Mouse (Mus musculus) ES-E14 (cell line): ENCODE measurements around the gene Kirrel3.

Source experiments
- CHD2 ChIP-seq: IDR thresholded peaks from 2 replicates; pipeline ENCODE4 v1.6.1; 2014; ENCODE audit warnings: mild to moderate bottlenecking, low read depth, low read length, inconsistent platforms
- ZC3H11A ChIP-seq: IDR thresholded peaks from 2 replicates; pipeline ENCODE4 v1.6.1; 2012; ENCODE audit warnings: low read depth, mild to moderate bottlenecking, inconsistent platforms, low read length, borderline replicate concordance
- ZNF384 ChIP-seq: IDR thresholded peaks from 2 replicates; pipeline ENCODE4 v1.6.1; 2012; ENCODE audit warnings: low read depth, low read length, inconsistent platforms

DNA sequence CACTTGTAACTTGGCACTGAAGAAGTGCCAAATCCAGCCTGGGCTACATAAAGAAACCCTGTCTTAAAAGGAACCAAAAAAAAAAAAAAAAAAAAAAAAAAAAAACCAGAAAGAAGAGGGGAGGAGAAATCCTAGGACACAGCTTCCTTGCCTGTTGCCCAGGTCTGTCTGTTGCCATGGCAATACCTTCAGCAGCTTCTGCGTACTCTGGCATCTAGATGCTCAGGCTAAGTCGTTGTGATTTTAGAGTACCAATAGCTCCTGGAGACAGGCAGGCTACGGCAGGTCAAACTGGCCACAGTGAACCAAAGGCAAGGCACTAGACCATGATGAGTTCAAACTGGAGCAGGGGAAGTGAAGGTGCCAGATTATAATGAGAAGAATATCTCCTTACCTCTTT, 568.0 kb downstream of the Kirrel3 start:
- no peak for TF ChIP-seq CHD2
- TF ChIP-seq ZNF384, result 0 out of 2 replicates have a peak, but pooled peaks have one; percentile 33
- no peak for TF ChIP-seq ZC3H11A
